Comparison of ENCODE assay signal across 8 mouse cellular contexts in the genomic region with DNA sequence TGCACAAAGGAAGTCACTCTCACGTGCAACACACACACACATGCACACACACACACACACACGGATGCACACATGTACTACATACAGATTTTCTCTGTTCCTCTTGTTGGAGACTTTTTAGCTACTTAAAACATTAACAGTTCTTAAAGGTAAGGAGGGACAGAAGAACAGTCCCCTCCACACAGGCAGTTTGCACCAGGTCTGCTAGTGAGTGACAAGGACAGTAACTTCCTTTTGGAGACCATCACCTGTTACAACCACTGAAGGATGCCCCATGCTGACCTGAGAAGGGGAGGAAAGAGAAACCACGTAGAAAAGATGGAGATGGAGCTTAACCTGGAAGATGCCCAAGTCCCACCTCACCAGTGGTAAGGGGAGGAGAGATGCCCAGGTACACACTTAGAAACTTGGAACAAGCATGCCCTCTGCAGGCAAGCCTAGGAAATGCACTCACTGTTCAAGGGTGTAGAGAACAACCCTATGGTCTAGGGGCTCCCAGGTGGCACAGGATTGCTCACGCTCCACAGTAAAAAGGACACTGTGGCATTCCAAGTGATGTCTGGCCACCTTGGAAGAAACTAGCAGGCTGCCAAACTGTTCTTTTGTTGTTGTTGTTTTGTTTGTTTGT. TPM values are rescaled to one million over a fixed set of nuclear protein-coding genes. Genes with fewer than 3 reads are reported as not detected.
DNase-seq lines count a peak whose midpoint lies in the region; ATAC-seq and TF ChIP-seq lines count a peak whose summit lies in the region.

No protein-coding gene starts in this region.

- 0 out of 2 replicates have a peak, but pooled peaks cover 3% of the 10 kb centered on the region for H3K4me1 ChIP-seq in kidney, postnatal 0 days (replicated peaks; ENCODE audit: insufficient read depth, low read length)
- no peaks in the 10 kb centered on the region for H3K4me1 ChIP-seq in liver, adult 2 months (ENCODE audit: control insufficient read depth, insufficient read depth, low read length)
- H3K4me1 ChIP-seq in neural tube, embryonic 12.5 days = no peaks in the 10 kb centered on the region
- no peaks in the 10 kb centered on the region for H3K4me1 ChIP-seq in stomach, postnatal 0 days (replicated peaks; ENCODE audit: control insufficient read depth, insufficient read depth)

- no peak overlapping the region for H3K9ac ChIP-seq in kidney, postnatal 0 days (ENCODE audit: low read depth, low read length)
- no peak overlapping the region for H3K9ac ChIP-seq in liver, adult 2 months (ENCODE audit: low read depth, low read length)
- no peak overlapping the region for H3K9ac ChIP-seq in neural tube, embryonic 12.5 days
- no peak overlapping the region for H3K9ac ChIP-seq in stomach, postnatal 0 days (ENCODE audit: low read length)

- no peak for TF ChIP-seq POLR2A in liver, adult 2 months (IDR thresholded peaks at IDR 0.05; ENCODE audit: extremely low read depth, insufficient read depth, low read length)

- no peaks in the 10 kb centered on the region for H3K9me3 ChIP-seq in kidney, postnatal 0 days (replicated peaks; ENCODE audit: low read length)
- H3K9me3 ChIP-seq in neural tube, embryonic 12.5 days = no peaks in the 10 kb centered on the region
- no peaks in the 10 kb centered on the region for H3K9me3 ChIP-seq in stomach, postnatal 0 days (ENCODE audit: control insufficient read depth, low read length)

- H3K79me2 ChIP-seq in liver, adult 2 months (ENCODE audit: control insufficient read depth, insufficient read depth, low read length) = no peaks in the 10 kb centered on the region

- 54% methylated on average over 4 of the region's 4 CpGs for whole genome bisulfite sequencing in kidney, postnatal 0 days
- WGBS in liver, adult 2 months = 57% methylated on average over 4 of the region's 4 CpGs
- WGBS in neural tube, embryonic 12.5 days = 61% methylated on average over 4 of the region's 4 CpGs
- WGBS in stomach, postnatal 0 days = 52% methylated on average over 4 of the region's 4 CpGs

- TF ChIP-seq EP300 in stomach, postnatal 0 days (optimal IDR thresholded peaks at IDR 0.05) = no peak

- DNase-seq in 416B (ENCODE audit: low read depth) = peak; percentile 71
- DNase-seq in adrenal gland, adult 18-20 months (ENCODE audit: low spot score in 2 of 2) = peak; percentile 64 to 72
- DNase-seq in embryo, embryonic 11 days = peak; percentile 77
- DNase-seq in heart, adult 8-10 months (ENCODE audit: low spot score) = peak; percentile 50
- peak; percentile 83 for DNase-seq in kidney, postnatal 0 days (ENCODE audit: low spot score)
- peak; percentile 39 for DNase-seq in liver, adult 2 months (ENCODE audit: extremely low read depth, low read depth, low spot score)
- DNase-seq in stomach, postnatal 0 days (ENCODE audit: low spot score) = peak; percentile 79

- no peak overlapping the region for H3K27ac ChIP-seq in kidney, postnatal 0 days
- H3K27ac ChIP-seq in liver, adult 2 months (replicated peaks; ENCODE audit: insufficient read depth, low read depth, low read length) = no peak overlapping the region
- no peak overlapping the region for H3K27ac ChIP-seq in neural tube, embryonic 12.5 days
- H3K27ac ChIP-seq in stomach, postnatal 0 days (replicated peaks) = no peak overlapping the region

- no peak overlapping the region for H3K4me3 ChIP-seq in kidney, postnatal 0 days (replicated peaks; ENCODE audit: low read depth, low read length)
- no peak overlapping the region for H3K4me3 ChIP-seq in liver, adult 2 months (ENCODE audit: insufficient read depth, low read depth, low read length)
- H3K4me3 ChIP-seq in neural tube, embryonic 12.5 days = no peak overlapping the region
- no peak overlapping the region for H3K4me3 ChIP-seq in stomach, postnatal 0 days (ENCODE audit: low read depth, low read length)

- no peaks in the 10 kb centered on the region for H3K27me3 ChIP-seq in kidney, postnatal 0 days (ENCODE audit: insufficient read depth, low read length)
- H3K27me3 ChIP-seq in liver, adult 2 months (ENCODE audit: control insufficient read depth, insufficient read depth, low read length) = no peaks in the 10 kb centered on the region
- no peaks in the 10 kb centered on the region for H3K27me3 ChIP-seq in neural tube, embryonic 12.5 days (replicated peaks)
- no peaks in the 10 kb centered on the region for H3K27me3 ChIP-seq in stomach, postnatal 0 days (ENCODE audit: control insufficient read depth, insufficient read depth, low read length)

- H3K36me3 ChIP-seq in kidney, postnatal 0 days (ENCODE audit: insufficient read depth, low read length) = no peaks in the 10 kb centered on the region
- no peaks in the 10 kb centered on the region for H3K36me3 ChIP-seq in liver, adult 2 months (ENCODE audit: control insufficient read depth, insufficient read depth, low read length)
- no peaks in the 10 kb centered on the region for H3K36me3 ChIP-seq in neural tube, embryonic 12.5 days
- no peaks in the 10 kb centered on the region for H3K36me3 ChIP-seq in stomach, postnatal 0 days (ENCODE audit: control insufficient read depth, insufficient read depth, low read length)

- TF ChIP-seq CTCF in kidney, postnatal 0 days (IDR thresholded peaks at IDR 0.05; ENCODE audit: low read depth) = peak; percentile 93
- peak; percentile 77 for TF ChIP-seq CTCF in liver, adult 2 months (IDR thresholded peaks at IDR 0.05; ENCODE audit: low read depth, low read length)
- peak; percentile 96 for TF ChIP-seq CTCF in stomach, postnatal 0 days (IDR thresholded peaks at IDR 0.05; ENCODE audit: low read depth)

- ATAC-seq in kidney, postnatal 0 days (replicated peaks; ENCODE audit: low FRiP score, low read depth) = peak; percentile 60
- ATAC-seq in neural tube, embryonic 12.5 days (ENCODE audit: low FRiP score, low read depth) = peak; percentile 87
- peak; percentile 71 for ATAC-seq in stomach, postnatal 0 days (ENCODE audit: low FRiP score, low TSS enrichment)

- H3K4me2 ChIP-seq in kidney, postnatal 0 days (ENCODE audit: low read length) = no peak overlapping the region
- H3K4me2 ChIP-seq in neural tube, embryonic 12.5 days (replicated peaks) = no peak overlapping the region
- no peak overlapping the region for H3K4me2 ChIP-seq in stomach, postnatal 0 days (replicated peaks; ENCODE audit: low read depth)

RNA-seq across cellular contexts. Expression of gene Endod1, which starts 39.2 kb away (rescaled TPM):
- 10 to 100 TPM; 16.1 to 18.5 TPM for total RNA-seq in adrenal gland, adult 18-20 months (2021)
- 1 to 10 TPM; 6.2 to 7.6 (median 7.1) TPM for total RNA-seq in heart, adult 8-10 months (2022)
- polyA plus RNA-seq in kidney, postnatal 0 days (2015; fragmentation: Nextera tagmentation; extraction: Ambion mirVana) = 18.3 and 19.3 TPM in 2 replicates
- 2.9 and 3.2 TPM in 2 replicates for total RNA-seq in liver, adult 2 months (2014; rRNA removed)
- 3.6 and 4.5 TPM in 2 replicates for polyA plus RNA-seq in liver, adult 2 months (2012; rRNA removed)
- polyA plus RNA-seq in neural tube, embryonic 12.5 days (2016; fragmentation: Nextera tagmentation; extraction: Ambion mirVana) = 9.6 and 11.7 TPM in 2 replicates
- 80.8 and 90.1 TPM in 2 replicates for polyA plus RNA-seq in stomach, postnatal 0 days (2015; fragmentation: Nextera tagmentation; extraction: Ambion mirVana)
